Mouse (Mus musculus): ENCODE measurements around the gene Draxin. TPM values are rescaled to one million over a fixed set of nuclear protein-coding genes. Genes with fewer than 3 reads are reported as not detected.

Gene Draxin
- polyA plus RNA-seq, 1 experiment from 2014 or later, result 21.2 TPM

- Histone ChIP-seq H3K4me3 (no peak overlapping the region), H3K27ac (replicated peaks) (peak overlapping the region; percentile 75), H3K9ac (replicated peaks) (no peak overlapping the region), H3K36me3 (peaks cover 34% of the 10 kb centered on the region), H3K27me3 (no peaks in the 10 kb centered on the region), H3K4me2 (replicated peaks) (no peak overlapping the region), H3K4me1 (peaks cover 22% of the 10 kb centered on the region), H3K9me3 (no peaks in the 10 kb centered on the region)
- 60% methylated on average over 22 of the region's 22 CpGs for WGBS
- peak; percentile 67 for ATAC-seq (replicated peaks)
Measured at GRCm38 (mm10) chr4:148107621-148108291, 22.7 kb downstream of the Draxin start.

GRCm38 (mm10) chr4:148104146-148104545 is 26.4 kb downstream of the Draxin start:
- 87% methylated on average over 3 of the region's 3 CpGs for WGBS
- peaks cover 33% of the 10 kb centered on the region for H3K4me1 ChIP-seq
- H3K4me2 ChIP-seq (replicated peaks), result no peak overlapping the region
- H3K9me3 ChIP-seq, result no peaks in the 10 kb centered on the region
- H3K4me3 ChIP-seq, result no peak overlapping the region
- H3K36me3 ChIP-seq, result peaks cover 17% of the 10 kb centered on the region; the same call in 1 of the 2 replicates
- no peak overlapping the region for H3K27ac ChIP-seq (replicated peaks)
- no peak overlapping the region for H3K9ac ChIP-seq (replicated peaks)
- ATAC-seq (replicated peaks), result no peak
- no peaks in the 10 kb centered on the region for H3K27me3 ChIP-seq

- peak overlapping the region; percentile 39 for H3K9ac ChIP-seq (replicated peaks)
- no peaks in the 10 kb centered on the region for H3K9me3 ChIP-seq
- peak; percentile 90 for ATAC-seq (replicated peaks)
- H3K27me3 ChIP-seq, result no peaks in the 10 kb centered on the region
- H3K4me1 ChIP-seq, result peaks cover 14% of the 10 kb centered on the region
- WGBS, result 14% methylated on average over 29 of the region's 29 CpGs
- H3K4me3 ChIP-seq, result peak overlapping the region; percentile 21
- peak overlapping the region; percentile 73 for H3K27ac ChIP-seq (replicated peaks)
- H3K36me3 ChIP-seq, result peaks cover 11% of the 10 kb centered on the region; the same call in 1 of the 2 replicates
- peak overlapping the region; percentile 44 for H3K4me2 ChIP-seq (replicated peaks)
Measured at GRCm38 (mm10) chr4:148101801-148102527, 28.5 kb downstream of the Draxin start.

DNA sequence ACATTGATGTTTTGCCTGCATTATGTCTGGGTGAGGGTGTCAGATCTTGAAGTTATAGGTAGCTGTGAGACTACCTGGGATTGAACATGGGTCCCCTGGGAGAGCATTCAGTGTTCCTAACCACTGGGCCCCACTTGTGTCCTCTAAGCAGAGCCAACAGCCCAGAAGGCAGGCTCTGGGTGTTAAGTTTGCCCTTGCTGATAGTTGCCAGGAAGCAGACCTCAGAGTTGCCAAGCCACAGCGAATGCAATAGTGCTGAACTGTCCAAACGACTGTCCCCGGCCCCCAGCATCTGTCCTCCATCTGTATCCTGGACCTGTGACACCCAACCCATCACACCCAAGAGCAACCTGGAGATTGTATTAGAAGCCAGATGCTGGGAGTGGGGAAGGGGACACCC is 31.8 kb downstream of the Draxin start:
- Histone ChIP-seq H3K9ac (replicated peaks) (no peak overlapping the region), H3K36me3 (0 out of 2 replicates have a peak, but pooled peaks cover 5% of the 10 kb centered on the region), H3K4me2 (replicated peaks) (no peak overlapping the region), H3K9me3 (no peaks in the 10 kb centered on the region), H3K27me3 (no peaks in the 10 kb centered on the region), H3K27ac (replicated peaks) (no peak overlapping the region), H3K4me1 (peaks cover 11% of the 10 kb centered on the region), H3K4me3 (no peak overlapping the region)
- no peak for ATAC-seq (replicated peaks)
- 94% methylated on average over 3 of the region's 3 CpGs for WGBS

- WGBS, result 91% methylated on average over 2 of the region's 2 CpGs
- Histone ChIP-seq H3K27ac (replicated peaks) (no peak overlapping the region), H3K27me3 (no peaks in the 10 kb centered on the region), H3K9me3 (no peaks in the 10 kb centered on the region), H3K4me2 (replicated peaks) (no peak overlapping the region), H3K4me1 (peaks cover 11% of the 10 kb centered on the region), H3K4me3 (no peak overlapping the region), H3K36me3 (0 out of 2 replicates have a peak, but pooled peaks cover 5% of the 10 kb centered on the region), H3K9ac (replicated peaks) (no peak overlapping the region)
- no peak for ATAC-seq (replicated peaks)
Measured at GRCm38 (mm10) chr4:148097936-148098335, 32.6 kb downstream of the Draxin start.

GRCm38 (mm10) chr4:148095081-148095480 is 35.4 kb downstream of the Draxin start:
- Histone ChIP-seq H3K9ac (replicated peaks) (no peak overlapping the region), H3K4me2 (replicated peaks) (no peak overlapping the region), H3K4me3 (no peak overlapping the region), H3K36me3 (no peaks in the 10 kb centered on the region), H3K4me1 (no peaks in the 10 kb centered on the region), H3K27ac (replicated peaks) (no peak overlapping the region), H3K9me3 (no peaks in the 10 kb centered on the region), H3K27me3 (no peaks in the 10 kb centered on the region)
- ATAC-seq (replicated peaks), result no peak
- 75% methylated on average over 4 of the region's 4 CpGs for WGBS

DNA sequence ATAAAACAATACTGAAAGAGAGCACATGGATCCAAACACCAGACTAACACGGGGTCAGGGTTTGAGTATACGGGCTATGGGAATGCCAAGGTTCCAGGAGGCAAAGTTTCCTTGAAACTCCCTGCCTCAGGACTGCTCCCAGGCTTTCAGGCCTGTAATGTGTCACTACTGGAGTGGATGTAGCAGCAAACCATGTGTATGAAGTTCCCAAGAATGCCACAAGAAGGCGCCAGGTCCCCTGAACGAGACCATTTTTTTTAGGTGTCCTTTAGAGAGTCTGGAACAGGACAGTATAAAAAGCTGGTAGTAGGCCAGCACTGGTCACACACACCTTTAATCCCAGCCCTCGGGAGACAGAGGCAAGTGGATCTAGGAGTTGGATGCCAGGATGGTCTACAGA is 36.3 kb downstream of the Draxin start:
- no peaks in the 10 kb centered on the region for H3K4me1 ChIP-seq
- no peaks in the 10 kb centered on the region for H3K36me3 ChIP-seq
- H3K27me3 ChIP-seq, result no peaks in the 10 kb centered on the region
- no peak overlapping the region for H3K4me2 ChIP-seq (replicated peaks)
- no peak overlapping the region for H3K27ac ChIP-seq (replicated peaks)
- ATAC-seq (replicated peaks), result no peak
- 68% methylated on average over 5 of the region's 5 CpGs for WGBS
- H3K9ac ChIP-seq (replicated peaks), result no peak overlapping the region
- no peaks in the 10 kb centered on the region for H3K9me3 ChIP-seq
- H3K4me3 ChIP-seq, result no peak overlapping the region

GRCm38 (mm10) chr4:148092551-148093271 is 37.8 kb downstream of the Draxin start:
- Histone ChIP-seq H3K27me3 (no peaks in the 10 kb centered on the region), H3K9me3 (no peaks in the 10 kb centered on the region), H3K9ac (replicated peaks) (no peak overlapping the region), H3K4me1 (peaks cover 7% of the 10 kb centered on the region), H3K4me3 (no peak overlapping the region), H3K36me3 (no peaks in the 10 kb centered on the region), H3K27ac (replicated peaks) (no peak overlapping the region), H3K4me2 (replicated peaks) (no peak overlapping the region)
- no peak for ATAC-seq (replicated peaks)
- WGBS, result 92% methylated on average over 11 of the region's 11 CpGs

GRCm38 (mm10) chr4:148091181-148091580 is 39.3 kb downstream of the Draxin start:
- H3K27ac ChIP-seq (replicated peaks), result no peak overlapping the region

DNA sequence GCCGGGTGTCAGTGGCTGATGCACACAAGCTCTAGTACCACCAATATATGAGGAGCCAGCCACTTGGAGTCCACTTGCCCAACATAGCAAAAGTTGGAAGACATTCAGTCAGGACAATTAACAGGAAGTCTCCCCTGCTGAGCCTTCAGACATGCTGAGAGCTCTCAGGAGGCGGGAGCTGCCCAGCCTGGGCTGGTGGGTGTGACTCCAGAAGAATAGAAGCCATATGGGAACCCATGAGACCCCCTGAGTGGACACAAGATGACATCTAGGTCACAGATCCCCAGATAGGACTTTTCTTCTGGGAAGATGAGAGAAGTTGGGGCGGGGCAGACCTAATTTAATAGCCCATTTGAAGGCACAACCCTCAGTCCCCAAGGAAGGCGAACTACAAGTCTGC is 41.3 kb downstream of the Draxin start:
- Histone ChIP-seq H3K4me2 (replicated peaks) (no peak overlapping the region), H3K4me1 (peaks cover 15% of the 10 kb centered on the region), H3K27me3 (no peaks in the 10 kb centered on the region), H3K36me3 (no peaks in the 10 kb centered on the region), H3K4me3 (no peak overlapping the region), H3K27ac (replicated peaks) (no peak overlapping the region), H3K9ac (replicated peaks) (no peak overlapping the region), H3K9me3 (no peaks in the 10 kb centered on the region)
- no peak for ATAC-seq (replicated peaks)
- WGBS, result 63% methylated on average over 4 of the region's 4 CpGs

More at GRCm38 (mm10) chr4:148091181-148091580, 39.3 kb downstream of the Draxin start:
- no peaks in the 10 kb centered on the region for H3K36me3 ChIP-seq
- WGBS, result 100% methylated on average over 1 of the region's 1 CpGs
- H3K4me1 ChIP-seq, result peaks cover 15% of the 10 kb centered on the region
- no peaks in the 10 kb centered on the region for H3K9me3 ChIP-seq
- H3K27me3 ChIP-seq, result no peaks in the 10 kb centered on the region
- H3K4me2 ChIP-seq (replicated peaks), result no peak overlapping the region
- no peak for ATAC-seq (replicated peaks)
- no peak overlapping the region for H3K4me3 ChIP-seq
- no peak overlapping the region for H3K9ac ChIP-seq (replicated peaks)

DNA sequence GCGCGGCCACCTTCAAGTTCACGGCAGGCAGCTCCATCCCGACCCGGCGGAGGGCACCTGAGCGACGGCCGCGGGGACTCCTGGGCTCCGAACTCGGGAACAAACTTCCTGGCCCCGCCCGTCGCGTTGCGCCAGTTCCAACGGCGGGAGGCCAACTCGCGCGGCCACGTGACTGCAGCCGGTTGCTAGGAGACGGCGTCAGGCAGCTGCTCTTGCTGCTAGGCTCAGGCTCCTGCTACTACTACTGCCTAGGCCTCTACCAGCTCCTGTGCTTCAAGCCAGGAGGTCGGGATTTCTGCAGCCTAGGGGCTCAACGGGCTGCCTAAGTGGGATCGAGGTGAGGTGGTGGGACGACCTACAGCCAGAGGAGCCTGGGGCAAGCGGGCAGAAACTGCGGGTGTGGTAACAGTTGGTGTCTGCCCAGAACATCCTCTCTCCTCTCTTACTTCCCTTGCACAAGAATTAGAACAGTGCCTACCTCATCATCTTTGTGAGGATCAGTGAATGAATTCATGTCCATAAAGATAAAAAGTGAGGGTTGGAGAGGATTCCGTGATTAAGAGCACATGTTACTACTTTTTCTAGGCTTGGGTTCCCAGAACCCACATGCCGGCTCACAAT is 42.5 kb downstream of the Draxin start, which contains the start of gene Agtrap:
Agtrap (minus strand) TSS at position 125 of the 621 bp plus-strand sequence.
- Histone ChIP-seq H3K27ac (replicated peaks) (peak within 1 kb of the TSS; percentile 68), H3K36me3 (no peaks in the 10 kb centered on the region), H3K27me3 (no peaks in the 10 kb centered on the region), H3K4me1 (peaks cover 15% of the 10 kb centered on the region), H3K4me3 (peak within 1 kb of the TSS; percentile 52), H3K9ac (replicated peaks) (peak within 1 kb of the TSS; percentile 48), H3K4me2 (replicated peaks) (peak within 1 kb of the TSS; percentile 77), H3K9me3 (no peaks in the 10 kb centered on the region)
- peak; percentile 94 for ATAC-seq (replicated peaks)
- 5% methylated on average over 34 of the region's 34 CpGs for WGBS

Data from forebrain, embryonic 15.5 days (tissue).